Mouse (Mus musculus) ES-Bruce4 (cell line): ENCODE measurements around the gene Sema4c. TPM values are rescaled to one million over a fixed set of nuclear protein-coding genes. Genes with fewer than 3 reads are reported as not detected.

Experiments
- H3K27ac ChIP-seq: 2 replicates; pipeline ENCODE4 v1.5.1; 2012; ENCODE audit warnings: low read length, inconsistent platforms; ENCODE audit not compliant: insufficient read depth
- H3K27me3 ChIP-seq: 2 replicates; pipeline ENCODE4 v1.6.1; 2012; ENCODE audit warnings: mild to moderate bottlenecking, low read length, inconsistent platforms; ENCODE audit not compliant: control insufficient read depth, poor library complexity, insufficient read depth, severe bottlenecking
- H3K36me3 ChIP-seq: 2 replicates; pipeline ENCODE4 v1.6.1; 2012; ENCODE audit warnings: inconsistent platforms, mild to moderate bottlenecking, low read length, moderate library complexity; ENCODE audit not compliant: control insufficient read depth, poor library complexity, insufficient read depth, severe bottlenecking
- H3K4me1 ChIP-seq: one replicate; pipeline ENCODE4 v1.8.1; 2011; ENCODE audit warnings: low read length; ENCODE audit not compliant: control insufficient read depth, insufficient read depth
- H3K4me3 ChIP-seq: 2 replicates; pipeline ENCODE4 v1.5.1; 2011; ENCODE audit warnings: low read depth, mild to moderate bottlenecking, low read length
- H3K9ac ChIP-seq: 2 replicates; pipeline ENCODE4 v1.6.1; 2012; ENCODE audit warnings: low read depth, mild to moderate bottlenecking, inconsistent platforms; ENCODE audit not compliant: poor library complexity, severe bottlenecking
- H3K9me3 ChIP-seq: replicated peaks from 2 replicates; pipeline ENCODE4 v1.6.1; 2012; ENCODE audit warnings: mild to moderate bottlenecking, low read length, inconsistent platforms; ENCODE audit not compliant: control insufficient read depth, poor library complexity, insufficient read depth, severe bottlenecking
- CTCF ChIP-seq: IDR thresholded peaks from one replicate; pipeline ENCODE4 v1.8.1; 2011; ENCODE audit warnings: low read depth, low read length
- EP300 ChIP-seq: IDR thresholded peaks from 2 replicates; pipeline ENCODE4 v1.6.1; 2011; ENCODE audit warnings: low read depth, low read length; ENCODE audit not compliant: insufficient read depth
- POLR2A ChIP-seq: IDR thresholded peaks from one replicate; pipeline ENCODE4 v1.8.1; 2011; ENCODE audit warnings: low read length; ENCODE audit not compliant: insufficient read depth
- polyA plus RNA-seq: library from polyadenylated mRNA; stranded (reverse); fragments of >200 nt; gene quantifications from 2 replicates; pipeline ENCODE4 v1.2.4, GENCODE M21; 2011; ENCODE audit warnings: low read depth; ENCODE audit not compliant: missing spikeins, insufficient read depth, insufficient read length

The Sema4c gene
- polyA plus RNA-seq, 1 experiment, result 11.2 TPM

DNA sequence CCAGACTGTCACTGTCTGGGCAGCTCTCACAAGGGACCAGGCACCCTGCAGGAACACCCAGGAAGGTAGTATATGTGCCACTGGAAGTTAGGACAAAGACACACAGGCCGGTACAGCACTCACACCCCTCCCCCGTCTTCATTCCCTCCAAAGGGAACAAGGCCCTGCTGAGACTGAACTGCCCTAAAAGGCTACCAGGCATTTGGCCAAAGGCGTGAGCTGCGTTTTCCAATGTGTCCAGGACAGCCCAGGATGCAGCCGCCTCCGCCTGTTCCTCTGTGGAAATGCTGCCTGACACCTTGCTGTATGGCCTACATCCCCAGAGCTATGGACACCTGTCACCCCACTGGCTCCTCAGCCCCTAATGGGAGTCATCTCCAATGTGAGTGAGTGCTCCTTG lies 31.3 kb upstream of the Sema4c start:
- H3K27me3 ChIP-seq, result no peaks in the 10 kb centered on the region
- no peak overlapping the region for H3K27ac ChIP-seq
- no peak overlapping the region for H3K9ac ChIP-seq
- H3K4me1 ChIP-seq, result peaks cover 2% of the 10 kb centered on the region
- no peaks in the 10 kb centered on the region for H3K36me3 ChIP-seq
- no peaks in the 10 kb centered on the region for H3K9me3 ChIP-seq
- H3K4me3 ChIP-seq, result no peak overlapping the region
- TF ChIP-seq POLR2A (no peak), EP300 (no peak), CTCF (no peak)

DNA sequence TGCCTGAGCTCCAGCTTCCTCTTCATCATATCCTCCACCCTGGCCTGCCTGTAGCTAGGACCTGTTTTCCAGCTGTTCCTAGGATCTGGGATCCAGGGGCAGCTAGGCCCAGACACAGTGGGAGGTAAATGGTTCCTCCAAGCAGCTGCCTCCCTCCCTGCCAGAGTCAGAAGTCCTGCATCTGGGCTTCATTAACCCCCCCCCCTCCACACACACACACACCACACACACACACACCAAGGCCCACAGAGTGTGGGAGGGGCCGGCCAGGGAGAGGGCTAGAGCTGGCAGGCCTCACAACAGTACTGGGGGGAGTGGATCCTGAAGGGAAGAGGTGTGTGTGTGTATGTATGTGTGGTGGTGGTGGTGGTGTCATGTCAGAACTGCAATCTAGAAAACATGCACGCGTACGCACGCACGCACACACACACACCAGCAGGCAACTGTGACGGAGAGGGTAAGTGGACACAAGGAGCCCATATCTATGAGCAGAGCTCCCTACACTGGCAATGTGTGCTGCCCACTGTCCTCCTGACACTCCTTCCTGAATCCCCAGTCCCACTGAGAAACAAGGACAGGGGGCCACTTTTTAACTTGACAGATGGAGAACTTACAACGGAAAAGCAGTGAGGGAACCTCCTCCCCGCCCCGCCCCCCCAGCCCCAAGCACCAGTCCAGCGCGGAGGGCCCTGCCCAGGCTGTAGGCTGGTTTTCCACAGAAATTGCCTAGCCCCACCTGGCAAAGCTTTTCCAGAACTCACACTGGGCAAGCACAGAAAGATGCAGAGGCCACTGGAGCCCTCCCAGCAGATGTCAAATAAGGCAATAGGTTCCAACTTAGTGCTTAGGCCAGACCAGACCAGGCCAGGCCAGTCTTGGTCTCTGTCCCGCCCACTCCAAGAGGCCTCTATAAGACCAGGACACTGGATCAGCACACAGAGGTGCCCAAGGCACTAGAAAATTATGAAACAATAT lies 30.6 kb upstream of the Sema4c start:
- H3K36me3 ChIP-seq, result no peaks in the 10 kb centered on the region
- no peak overlapping the region for H3K9ac ChIP-seq
- H3K27ac ChIP-seq, result no peak overlapping the region
- TF ChIP-seq CTCF, result no peak
- no peak for TF ChIP-seq EP300
- no peak for TF ChIP-seq POLR2A
- H3K27me3 ChIP-seq, result no peaks in the 10 kb centered on the region
- no peak overlapping the region for H3K4me3 ChIP-seq
- peaks cover 2% of the 10 kb centered on the region for H3K4me1 ChIP-seq
- no peaks in the 10 kb centered on the region for H3K9me3 ChIP-seq

DNA sequence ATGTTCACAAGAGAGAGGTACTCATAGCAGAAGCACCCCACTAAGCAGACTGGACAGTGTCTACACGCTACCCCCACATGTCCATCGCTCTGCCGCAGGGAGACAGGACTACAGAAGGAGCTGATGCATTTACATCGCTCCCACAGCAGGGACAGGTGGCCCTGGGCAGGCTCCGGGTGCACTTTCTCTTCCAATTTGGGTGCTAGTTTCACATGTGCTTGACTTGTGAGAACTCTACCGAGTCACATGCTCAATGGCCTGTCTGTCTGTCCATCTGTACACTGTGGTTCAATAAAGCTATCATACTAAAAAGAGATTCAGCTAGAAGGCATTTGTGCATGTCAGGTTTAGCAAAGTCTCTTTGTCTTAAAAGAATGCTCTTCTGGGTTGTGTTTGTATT lies 29.7 kb upstream of the Sema4c start:
- Histone ChIP-seq H3K27me3 (no peaks in the 10 kb centered on the region), H3K4me3 (no peak overlapping the region), H3K9ac (no peak overlapping the region), H3K4me1 (peaks cover 8% of the 10 kb centered on the region), H3K27ac (no peak overlapping the region), H3K36me3 (no peaks in the 10 kb centered on the region), H3K9me3 (no peaks in the 10 kb centered on the region)
- TF ChIP-seq POLR2A, result no peak

DNA sequence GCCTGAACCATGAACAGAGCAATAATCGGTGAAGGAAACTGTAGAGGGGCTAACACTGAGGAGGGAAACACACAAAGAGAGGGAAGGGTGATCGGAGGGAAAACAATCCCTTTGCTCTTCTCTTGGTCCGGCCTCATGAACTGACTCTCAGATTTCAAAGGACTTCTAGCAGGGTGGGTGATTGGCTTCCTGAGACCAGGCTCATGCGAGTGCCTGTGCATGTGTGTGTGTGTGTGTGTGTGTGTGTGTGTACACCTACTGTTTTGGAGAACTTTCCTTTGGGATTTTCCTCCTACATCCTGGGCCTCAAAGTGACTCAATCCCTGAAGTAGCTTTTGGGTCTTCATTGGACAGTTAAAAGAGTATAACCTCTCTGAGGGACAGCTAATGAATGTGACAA lies 28.1 kb upstream of the Sema4c start:
- Histone ChIP-seq H3K4me3 (no peak overlapping the region), H3K27ac (no peak overlapping the region), H3K9ac (no peak overlapping the region), H3K36me3 (no peaks in the 10 kb centered on the region), H3K4me1 (peaks cover 6% of the 10 kb centered on the region), H3K27me3 (no peaks in the 10 kb centered on the region), H3K9me3 (no peaks in the 10 kb centered on the region)
- no peak for TF ChIP-seq EP300
- TF ChIP-seq CTCF, result no peak
- TF ChIP-seq POLR2A, result no peak

DNA sequence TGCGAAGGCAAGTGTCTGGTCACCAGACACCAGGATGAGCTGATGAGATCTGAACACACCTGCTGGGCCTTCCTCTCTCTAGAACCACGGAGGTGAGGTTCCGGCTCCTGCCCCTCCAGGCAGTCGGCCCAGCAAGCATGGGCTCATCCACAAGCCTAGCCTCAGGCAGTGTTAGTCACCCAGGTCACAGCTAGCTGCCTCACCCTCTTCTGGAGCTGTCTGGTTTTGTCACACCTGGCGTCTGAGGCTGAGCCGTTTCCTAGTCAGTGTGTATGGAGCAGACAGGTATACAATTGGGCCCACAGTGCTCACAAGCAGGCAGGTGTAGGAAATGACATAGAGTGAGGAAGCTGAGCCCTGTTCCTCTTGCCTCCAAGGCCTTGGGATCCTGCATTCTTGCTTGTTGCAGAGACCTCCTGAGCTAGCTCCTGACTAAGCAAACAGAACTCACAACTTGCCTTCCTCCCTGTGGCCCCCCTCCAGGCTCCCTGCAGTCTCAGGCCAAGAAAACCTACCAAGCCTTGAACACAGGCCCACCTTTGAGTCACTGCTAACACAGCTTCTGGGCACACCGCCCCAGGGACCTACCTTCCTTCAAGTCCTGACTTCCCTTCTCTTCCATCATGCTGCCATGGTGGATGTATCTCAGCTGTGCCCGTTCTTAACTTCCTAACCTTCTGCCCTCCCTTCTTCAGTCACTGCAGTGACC lies 25.4 kb upstream of the Sema4c start:
- no peaks in the 10 kb centered on the region for H3K36me3 ChIP-seq
- no peak overlapping the region for H3K9ac ChIP-seq
- H3K9me3 ChIP-seq, result no peaks in the 10 kb centered on the region
- H3K4me1 ChIP-seq, result peaks cover 8% of the 10 kb centered on the region
- TF ChIP-seq EP300 (peak; percentile 65; the same call in 1 of the 2 replicates), POLR2A (no peak)
- H3K27ac ChIP-seq, result no peak overlapping the region
- no peaks in the 10 kb centered on the region for H3K27me3 ChIP-seq
- H3K4me3 ChIP-seq, result no peak overlapping the region

DNA sequence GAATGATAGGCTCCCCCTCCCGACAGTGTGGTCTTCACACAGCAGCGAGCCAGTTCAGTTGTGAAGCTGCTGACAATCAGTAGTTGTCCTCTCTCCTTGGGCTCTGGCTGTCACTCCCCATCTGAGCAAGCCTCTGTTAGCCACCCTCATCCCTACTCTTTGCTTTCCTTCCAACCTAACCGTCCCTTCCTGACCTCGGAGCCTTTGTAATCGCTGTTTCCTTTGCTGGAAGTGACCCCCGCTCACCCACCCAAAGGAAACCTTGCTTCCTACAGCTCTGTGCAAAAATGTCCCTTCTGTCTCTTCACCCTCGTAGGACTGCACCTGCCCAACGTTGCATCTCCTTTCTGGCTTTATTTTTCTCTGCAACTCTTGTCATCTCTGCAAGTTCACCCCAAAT lies 24.1 kb upstream of the Sema4c start:
- no peak overlapping the region for H3K9ac ChIP-seq
- no peaks in the 10 kb centered on the region for H3K36me3 ChIP-seq
- H3K27ac ChIP-seq, result no peak overlapping the region
- no peaks in the 10 kb centered on the region for H3K27me3 ChIP-seq
- H3K9me3 ChIP-seq, result no peaks in the 10 kb centered on the region
- no peak overlapping the region for H3K4me3 ChIP-seq
- no peak for TF ChIP-seq POLR2A
- no peak for TF ChIP-seq CTCF
- TF ChIP-seq EP300, result no peak
- peaks cover 10% of the 10 kb centered on the region for H3K4me1 ChIP-seq
